ENCODE assay signal across 18 mouse cellular contexts in the genomic region with DNA sequence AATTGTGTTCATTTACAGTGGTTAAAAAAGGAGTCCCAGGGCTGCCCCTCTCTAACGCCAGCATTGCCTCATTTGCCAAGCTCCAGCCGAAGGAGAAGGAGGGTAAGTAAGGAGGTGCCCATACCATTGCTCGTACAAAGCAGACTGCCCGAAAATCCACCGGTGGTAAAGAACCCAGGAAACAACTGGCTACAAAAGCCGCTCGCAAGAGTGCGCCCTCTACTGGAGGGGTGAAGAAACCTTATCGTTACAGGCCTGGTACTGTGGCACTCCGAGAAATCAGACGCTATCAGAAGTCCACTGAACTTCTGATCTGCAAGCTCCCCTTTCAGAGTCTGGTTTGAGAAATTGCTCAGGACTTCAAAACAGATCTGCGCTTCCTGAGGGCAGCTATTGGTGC. TPM values are rescaled to one million over a fixed set of nuclear protein-coding genes. Genes with fewer than 3 reads are reported as not detected.
DNase-seq lines count a peak whose midpoint lies in the region; ATAC-seq and TF ChIP-seq lines count a peak whose summit lies in the region.
"Had no signal": no experiment of that assay in that cellular context is flagged by ENCODE, and none has a peak within 500 bp of the region (broad histone marks: within the 10 kb centered on the region; RNA-seq: fewer than 3 reads in every experiment).

No protein-coding gene starts in this region.

- no peaks in the 10 kb centered on the region for H3K27me3 ChIP-seq in lung, postnatal 0 days (replicated peaks; ENCODE audit: insufficient read depth, low read length)
- H3K27me3 ChIP-seq in Patski = no peaks in the 10 kb centered on the region
- no peaks in the 10 kb centered on the region for H3K27me3 ChIP-seq in stomach, postnatal 0 days (ENCODE audit: control insufficient read depth, insufficient read depth, low read length)
- H3K27me3 ChIP-seq: kidney, embryonic 15.5 days; limb, embryonic 15.5 days; lung, embryonic 15.5 days; megakaryocyte, embryonic 14.5 days had no signal

- peak; percentile 20; the same call in 1 of the 2 replicates for TF ChIP-seq CTCF in lung, postnatal 0 days (IDR thresholded peaks at IDR 0.05)
- TF ChIP-seq CTCF in Patski (IDR thresholded peaks at IDR 0.05) = peak; percentile 32
- TF ChIP-seq CTCF in stomach, postnatal 0 days (IDR thresholded peaks at IDR 0.05; ENCODE audit: low read depth) = peak; percentile 38; the same call in 1 of the 2 replicates

- H3K4me3 ChIP-seq in lung, postnatal 0 days (ENCODE audit: low read depth, low read length) = no peak overlapping the region
- no peak overlapping the region for H3K4me3 ChIP-seq in stomach, postnatal 0 days (ENCODE audit: low read depth, low read length)
- H3K4me3 ChIP-seq: forebrain, embryonic 10.5 days; kidney, embryonic 15.5 days; limb, embryonic 15.5 days; lung, embryonic 15.5 days had no signal

- H3K4me2 ChIP-seq in lung, postnatal 0 days (replicated peaks; ENCODE audit: low read depth, low read length) = no peak overlapping the region
- no peak overlapping the region for H3K4me2 ChIP-seq in stomach, postnatal 0 days (replicated peaks; ENCODE audit: low read depth)
- H3K4me2 ChIP-seq: kidney, embryonic 15.5 days; limb, embryonic 15.5 days; lung, embryonic 15.5 days had no signal

- no peak overlapping the region for H3K9ac ChIP-seq in lung, postnatal 0 days (replicated peaks; ENCODE audit: low read depth)
- H3K9ac ChIP-seq in stomach, postnatal 0 days (ENCODE audit: low read length) = no peak overlapping the region
- H3K9ac ChIP-seq: kidney, embryonic 15.5 days; limb, embryonic 15.5 days; lung, embryonic 15.5 days had no signal

- in situ Hi-C loops in Patski (cut with MboI; ENCODE audit: low pct_unique_long_range_greater_than_20kb) = no loop called here

- H3K9me3 ChIP-seq in lung, postnatal 0 days (ENCODE audit: low read length) = no peaks in the 10 kb centered on the region
- no peaks in the 10 kb centered on the region for H3K9me3 ChIP-seq in stomach, postnatal 0 days (ENCODE audit: control insufficient read depth, low read length)
- H3K9me3 ChIP-seq: forebrain, embryonic 10.5 days; kidney, embryonic 15.5 days; limb, embryonic 15.5 days; lung, embryonic 15.5 days; megakaryocyte, embryonic 14.5 days had no signal

- H3K36me3 ChIP-seq in lung, postnatal 0 days (ENCODE audit: insufficient read depth, low read length) = no peaks in the 10 kb centered on the region
- peaks cover 2% of the 10 kb centered on the region; the same call in 1 of the 2 replicates for H3K36me3 ChIP-seq in stomach, postnatal 0 days (ENCODE audit: control insufficient read depth, insufficient read depth, low read length)

- 0 out of 2 replicates have a peak, but pooled peaks cover 4% of the 10 kb centered on the region for H3K4me1 ChIP-seq in lung, postnatal 0 days (ENCODE audit: insufficient read depth, low read depth, low read length)
- H3K4me1 ChIP-seq in stomach, postnatal 0 days (replicated peaks; ENCODE audit: control insufficient read depth, insufficient read depth) = 0 out of 2 replicates have a peak, but pooled peaks cover 4% of the 10 kb centered on the region

- peak; percentile 54 for DNase-seq in heart, adult 11 months
- no peak for DNase-seq in heart, postnatal 4 days
- no peak for DNase-seq in lung, postnatal 0 days (ENCODE audit: low spot score)
- no peak for DNase-seq in lung, postnatal 4 days
- no peak for DNase-seq in Patski (ENCODE audit: low read depth, low spot score)
- no peak for DNase-seq in stomach, postnatal 0 days (ENCODE audit: low spot score)
- no peak for DNase-seq in thymus, postnatal 4 days
- DNase-seq: adrenal gland, adult 2 months; cerebellum, adult 11-12 months; heart, adult 18-20 months; retina, postnatal 1 day; thymus, postnatal 14 days had no signal

- H3K27ac ChIP-seq in lung, postnatal 0 days (ENCODE audit: low read length) = no peak overlapping the region
- H3K27ac ChIP-seq in stomach, postnatal 0 days (replicated peaks) = no peak overlapping the region
- H3K27ac ChIP-seq: forebrain, embryonic 10.5 days; hindbrain, postnatal 0 days; kidney, embryonic 15.5 days; limb, embryonic 15.5 days; lung, embryonic 15.5 days had no signal

- no peak for TF ChIP-seq EP300 in lung, postnatal 0 days (IDR thresholded peaks at IDR 0.05)
- TF ChIP-seq EP300 in stomach, postnatal 0 days (optimal IDR thresholded peaks at IDR 0.05) = no peak

- CTCF ChIA-PET in Patski (lab: Charles Lee) = no interaction called here

- WGBS in lung, postnatal 0 days = 92% methylated on average over 12 of the region's 12 CpGs
- 95% methylated on average over 12 of the region's 12 CpGs for WGBS in stomach, postnatal 0 days

- no peak for ATAC-seq in lung, postnatal 0 days
- ATAC-seq in Patski = no peak
- no peak for ATAC-seq in stomach, postnatal 0 days (ENCODE audit: low FRiP score, low TSS enrichment)
- ATAC-seq: hindbrain, postnatal 0 days had no signal

- POLR2A ChIA-PET in Patski (lab: Charles Lee) = no interaction called here

RNA-seq across cellular contexts. Expression of a gene that starts 24.3 kb away (rescaled TPM):
- total RNA-seq in heart, postnatal 4 days (2021) = 10 to 100 TPM; 48.9 to 50.3 TPM
- 19.7 and 20.8 TPM in 2 replicates for polyA plus RNA-seq in lung, postnatal 0 days (2015; fragmentation: Nextera tagmentation; extraction: Ambion mirVana)
- polyA plus RNA-seq in Patski (2021) = 99.2 TPM
- 19.3 and 19.7 TPM in 2 replicates for polyA plus RNA-seq in stomach, postnatal 0 days (2015; fragmentation: Nextera tagmentation; extraction: Ambion mirVana)
